Mouse (Mus musculus) thymus, adult 2 months (tissue): ENCODE measurements around the gene Olfr539. TPM values are rescaled to one million over a fixed set of nuclear protein-coding genes. Genes with fewer than 3 reads are reported as not detected.

Source experiments
- DNase-seq: peaks from one replicate; pipeline ENCODE4 v3.0.0; 2021
- H3K27ac ChIP-seq: fragments of 200-500 bp; 2 replicates; pipeline ENCODE4 v1.5.1; 2012; ENCODE audit warnings: low read length, control low read depth; ENCODE audit not compliant: control insufficient read depth, insufficient read depth
- H3K27me3 ChIP-seq: fragments of 200-500 bp; 2 replicates; pipeline ENCODE4 v1.6.1; 2012; ENCODE audit warnings: mild to moderate bottlenecking, low read length, moderate library complexity, mixed read lengths; ENCODE audit not compliant: control insufficient read depth, insufficient read depth
- H3K36me3 ChIP-seq: fragments of 200-500 bp; 2 replicates; pipeline ENCODE4 v1.6.1; 2012; ENCODE audit warnings: mild to moderate bottlenecking, low read length, moderate library complexity; ENCODE audit not compliant: control insufficient read depth, insufficient read depth
- H3K4me1 ChIP-seq: fragments of 200-500 bp; replicated peaks from 2 replicates; pipeline ENCODE4 v1.6.1; 2012; ENCODE audit warnings: low read length; ENCODE audit not compliant: control insufficient read depth, insufficient read depth
- H3K4me3 ChIP-seq: fragments of 200-500 bp; 2 replicates; pipeline ENCODE4 v1.5.1; 2012; ENCODE audit warnings: mild to moderate bottlenecking, low read length, control low read depth, moderate library complexity; ENCODE audit not compliant: control insufficient read depth, insufficient read depth
- CTCF ChIP-seq: fragments of 200-500 bp; IDR thresholded peaks from 2 replicates; pipeline ENCODE4 v1.5.1; 2012; ENCODE audit warnings: mild to moderate bottlenecking, control low read depth, low read length, moderate library complexity, borderline replicate concordance; ENCODE audit not compliant: control insufficient read depth, poor library complexity, insufficient read depth; ENCODE audit errors: extremely low read depth
- POLR2A ChIP-seq: fragments of 200-500 bp; IDR thresholded peaks from 2 replicates; pipeline ENCODE4 v1.6.1; 2012; ENCODE audit warnings: mild to moderate bottlenecking, low read length, control low read depth, moderate library complexity; ENCODE audit not compliant: control insufficient read depth, poor library complexity, insufficient read depth; ENCODE audit errors: extremely low read depth
- polyA plus RNA-seq: library from polyadenylated mRNA; depleted of rRNA; stranded (reverse); fragments of >200 nt; gene quantifications from 2 replicates; pipeline ENCODE4 v1.2.3, GENCODE M21; 2012; rRNA removed

Gene Olfr539
- polyA plus RNA-seq, 1 experiment: not detected

- Histone ChIP-seq H3K4me3 (no peak overlapping the region), H3K27me3 (no peaks in the 10 kb centered on the region), H3K27ac (no peak overlapping the region), H3K4me1 (no peaks in the 10 kb centered on the region), H3K36me3 (no peaks in the 10 kb centered on the region)
- TF ChIP-seq POLR2A (no peak), CTCF (no peak)
- no peak for DNase-seq
Measured at GRCm38 (mm10) chr7:140725558-140725957, 65.8 kb downstream of the Olfr539 start.

Other genes with a start within 250 kb of the Olfr539 start
- not detected in 2 replicates for gene Olfr532, start 238.3 kb upstream of the Olfr539 start, polyA plus RNA-seq
- not detected in 2 replicates for gene Olfr533, start 196.6 kb upstream of the Olfr539 start, polyA plus RNA-seq
- gene Olfr535, start 175.7 kb upstream of the Olfr539 start, polyA plus RNA-seq: 0.13 TPM in 1 of 2 replicates, not detected in the other
- gene Olfr536, start 152.5 kb upstream of the Olfr539 start, polyA plus RNA-seq: 0.05 TPM in 1 of 2 replicates, not detected in the other
- gene Olfr538, start 92.0 kb upstream of the Olfr539 start, polyA plus RNA-seq: not detected in 2 replicates
- gene Olfr46, start 58.7 kb upstream of the Olfr539 start, polyA plus RNA-seq: not detected in 2 replicates
- not detected in 2 replicates for gene Olfr61, start 31.0 kb upstream of the Olfr539 start, polyA plus RNA-seq
- gene Olfr53, start 13.5 kb upstream of the Olfr539 start, polyA plus RNA-seq: not detected in 2 replicates
- not detected in 2 replicates for gene Olfr45, start 22.0 kb downstream of the Olfr539 start, polyA plus RNA-seq
- gene Olfr541, start 37.3 kb downstream of the Olfr539 start, polyA plus RNA-seq: not detected in 2 replicates
- 11.2 and 12.2 TPM in 2 replicates for gene Cyp2e1, start 103.8 kb downstream of the Olfr539 start, polyA plus RNA-seq
- 0.27 TPM in 1 of 2 replicates, not detected in the other for gene Syce1, start 127.9 kb downstream of the Olfr539 start, polyA plus RNA-seq
- gene Zfp941, start 162.2 kb downstream of the Olfr539 start, polyA plus RNA-seq: 0.04 and 0.22 TPM in 2 replicates
- gene Urah, start 175.1 kb downstream of the Olfr539 start, polyA plus RNA-seq: 12.9 and 15.9 TPM in 2 replicates
- gene Scgb1c1, start 185.6 kb downstream of the Olfr539 start, polyA plus RNA-seq: 2.0 and 3.2 TPM in 2 replicates
- gene Odf3, start 187.9 kb downstream of the Olfr539 start, polyA plus RNA-seq: 0.20 TPM in 1 of 2 replicates, not detected in the other
- not detected in 2 replicates for gene Gm45785, start 196.4 kb downstream of the Olfr539 start, polyA plus RNA-seq
- 175 and 181 TPM in 2 replicates for gene Ric8a, start 197.0 kb downstream of the Olfr539 start, polyA plus RNA-seq
- gene Bet1l, start 197.6 kb downstream of the Olfr539 start, polyA plus RNA-seq: 26.5 and 31.8 TPM in 2 replicates
- 99.7 and 100 TPM in 2 replicates for gene Psmd13, start 222.0 kb downstream of the Olfr539 start, polyA plus RNA-seq
- 23.1 and 27.6 TPM in 2 replicates for gene Sirt3, start 222.4 kb downstream of the Olfr539 start, polyA plus RNA-seq
- gene Cox8b, start 240.5 kb downstream of the Olfr539 start, polyA plus RNA-seq: 159 and 231 TPM in 2 replicates